Mouse (Mus musculus): ENCODE data around the gene Angptl2. TPM values are rescaled to one million over a fixed set of nuclear protein-coding genes. Genes with fewer than 3 reads are reported as not detected.

The Angptl2 gene
- polyA plus RNA-seq, 1 experiment from 2014 or later, result 33.8 TPM

DNA sequence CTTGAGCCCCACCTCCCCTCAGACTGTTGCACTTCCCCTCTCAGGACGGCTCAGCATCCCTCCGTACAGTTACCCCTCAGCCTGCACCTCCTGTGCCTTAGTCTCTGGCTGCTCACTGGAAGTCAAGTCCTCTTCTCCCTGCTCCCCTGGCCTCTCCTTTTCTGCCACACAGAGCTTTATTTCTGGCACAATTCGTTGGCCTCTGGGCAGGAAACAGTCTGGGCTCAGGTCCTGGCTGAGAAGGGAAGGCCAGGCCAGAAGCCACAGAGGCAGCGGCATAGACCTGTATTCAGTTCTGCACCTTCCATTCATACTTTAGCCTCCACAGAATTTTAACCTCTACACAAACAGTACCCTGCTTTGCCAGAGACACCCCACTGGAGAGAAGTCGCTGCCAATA lies 31.0 kb downstream of the Angptl2 start:
- Histone ChIP-seq H3K27me3 (replicated peaks; ENCODE audit: low read depth, poor library complexity, severe bottlenecking) (no peaks in the 10 kb centered on the region), H3K27ac (replicated peaks) (no peak overlapping the region), H3K4me3 (no peak overlapping the region), H3K4me1 (peaks cover 27% of the 10 kb centered on the region), H3K9me3 (no peaks in the 10 kb centered on the region), H3K36me3 (replicated peaks) (peaks cover 58% of the 10 kb centered on the region)
- 74% methylated on average over 5 of the region's 5 CpGs for WGBS
- DNase-seq (ENCODE audit: low spot score), result no peak

DNA sequence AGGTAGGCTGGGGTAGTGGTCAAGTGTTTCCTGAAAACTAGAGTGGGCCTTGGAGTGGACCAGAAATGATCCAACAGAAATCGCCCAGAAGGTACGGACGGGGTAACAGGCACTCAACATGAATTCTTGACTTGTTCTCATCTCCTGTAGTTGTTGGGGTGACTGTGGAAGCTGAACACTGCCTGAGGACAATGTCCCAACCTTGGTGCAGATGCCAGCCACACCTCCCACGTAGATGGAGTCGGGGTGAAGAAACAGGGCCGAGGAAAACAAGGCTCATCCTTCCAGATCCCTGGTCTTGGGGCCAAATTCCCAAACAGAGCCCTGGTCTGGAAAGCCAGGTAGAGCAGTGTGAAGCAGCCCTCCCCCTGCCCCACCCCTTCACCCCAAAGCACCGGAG lies 32.7 kb downstream of the Angptl2 start:
- peaks cover 41% of the 10 kb centered on the region for H3K36me3 ChIP-seq (replicated peaks)
- H3K27ac ChIP-seq (replicated peaks), result no peak overlapping the region
- peaks cover 39% of the 10 kb centered on the region for H3K4me1 ChIP-seq
- 90% methylated on average over 7 of the region's 7 CpGs for WGBS
- no peak for DNase-seq (ENCODE audit: low spot score)
- no peaks in the 10 kb centered on the region for H3K9me3 ChIP-seq
- H3K4me3 ChIP-seq, result no peak overlapping the region
- H3K27me3 ChIP-seq (replicated peaks; ENCODE audit: low read depth, poor library complexity, severe bottlenecking), result no peaks in the 10 kb centered on the region

DNA sequence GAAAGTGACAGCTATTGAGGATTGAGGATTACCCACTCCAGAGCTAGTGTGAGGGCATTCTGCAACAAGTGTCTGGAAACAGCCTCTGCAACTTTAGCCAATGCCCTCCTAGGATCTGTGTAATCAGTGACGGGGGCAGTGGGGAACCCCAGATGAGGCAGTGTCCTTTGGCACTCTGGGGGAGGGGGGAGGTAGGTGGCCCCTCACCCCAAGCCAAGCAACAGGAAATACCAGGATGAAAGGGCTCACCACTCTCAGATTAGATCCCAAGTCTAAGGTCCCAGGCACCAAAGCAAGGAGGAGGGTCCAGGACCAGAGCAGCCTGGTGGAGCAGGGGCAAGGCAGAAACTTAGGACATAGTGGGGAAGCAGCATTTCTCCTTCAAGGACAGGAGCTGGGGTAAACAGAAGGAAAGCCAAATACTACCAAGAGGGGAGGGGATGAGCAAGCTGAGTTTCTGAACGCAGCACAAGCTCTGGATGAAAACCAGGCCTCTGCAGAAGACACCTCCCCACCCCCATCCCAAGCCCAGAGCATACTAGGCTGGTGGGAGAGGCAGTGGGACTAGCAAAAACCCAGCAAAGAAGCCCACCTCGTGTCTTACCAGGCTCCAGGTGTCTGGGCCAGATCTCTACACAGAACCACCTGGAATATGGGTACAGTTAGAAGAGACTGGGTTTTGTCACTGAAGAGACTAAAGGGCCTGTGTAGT lies 34.2 kb downstream of the Angptl2 start:
- H3K27ac ChIP-seq (replicated peaks), result peak overlapping the region; percentile 66; the same call in 1 of the 2 replicates
- peaks cover 26% of the 10 kb centered on the region for H3K36me3 ChIP-seq (replicated peaks)
- 53% methylated on average over 3 of the region's 3 CpGs for WGBS
- DNase-seq (ENCODE audit: low spot score), result no peak
- peaks cover 50% of the 10 kb centered on the region for H3K4me1 ChIP-seq
- no peak overlapping the region for H3K4me3 ChIP-seq
- no peaks in the 10 kb centered on the region for H3K9me3 ChIP-seq
- H3K27me3 ChIP-seq (replicated peaks; ENCODE audit: low read depth, poor library complexity, severe bottlenecking), result no peaks in the 10 kb centered on the region

DNA sequence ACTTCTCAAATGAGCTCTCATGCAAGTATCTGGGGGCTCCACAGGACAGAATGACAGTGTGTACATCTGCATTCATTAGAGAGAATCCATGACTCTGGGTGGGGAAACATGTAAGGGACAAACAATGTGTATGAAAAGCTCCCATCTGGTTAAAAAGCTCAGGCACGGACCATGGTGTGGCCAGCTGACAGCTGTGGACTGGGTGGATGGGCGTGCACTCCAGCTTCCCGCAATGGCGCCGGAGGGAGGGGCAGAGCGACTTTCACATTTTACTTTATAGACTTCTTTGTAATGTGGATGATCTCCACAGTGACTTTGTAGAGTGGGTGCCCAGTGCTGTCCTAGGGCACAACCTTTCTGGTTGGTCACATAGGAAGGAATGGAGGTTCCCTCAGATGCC lies 36.9 kb downstream of the Angptl2 start:
- peaks cover under 1% of the 10 kb centered on the region; the same call in 1 of the 2 replicates for H3K36me3 ChIP-seq (replicated peaks)
- no peak overlapping the region for H3K27ac ChIP-seq (replicated peaks)
- DNase-seq (ENCODE audit: low spot score), result no peak
- H3K4me1 ChIP-seq, result peaks cover 54% of the 10 kb centered on the region
- no peaks in the 10 kb centered on the region for H3K27me3 ChIP-seq (replicated peaks; ENCODE audit: low read depth, poor library complexity, severe bottlenecking)
- WGBS, result 91% methylated on average over 6 of the region's 6 CpGs
- H3K4me3 ChIP-seq, result no peak overlapping the region
- H3K9me3 ChIP-seq, result no peaks in the 10 kb centered on the region

DNA sequence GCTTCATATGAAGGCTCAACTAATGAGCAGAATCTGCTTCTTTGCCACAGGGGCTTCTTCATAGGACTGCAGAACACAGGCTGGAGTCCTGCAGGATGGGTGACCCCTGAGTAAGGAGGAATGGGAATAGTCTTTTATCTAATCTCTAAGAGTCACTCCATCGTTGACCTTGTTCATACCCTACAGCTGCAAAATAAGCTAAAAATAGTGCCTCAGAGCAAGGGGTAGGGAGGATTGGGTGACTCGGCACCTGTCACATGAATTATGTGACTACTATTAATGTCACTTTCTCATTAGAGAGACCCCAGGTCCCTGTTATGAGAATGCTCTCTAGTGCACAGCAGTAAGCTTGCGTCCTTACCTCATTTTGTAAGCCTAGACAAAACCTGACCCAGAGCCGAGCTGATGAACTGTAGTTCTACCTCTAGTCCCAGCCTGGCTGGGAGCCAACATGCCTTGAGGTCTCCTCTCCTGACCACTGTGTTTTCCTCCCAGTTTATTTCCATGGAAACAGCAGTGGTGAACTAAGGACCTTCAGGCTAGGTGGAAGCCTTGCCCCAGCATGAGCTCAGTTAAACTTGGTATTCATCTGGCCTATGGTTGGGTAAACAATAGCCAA lies 37.8 kb downstream of the Angptl2 start:
- Histone ChIP-seq H3K27me3 (replicated peaks; ENCODE audit: low read depth, poor library complexity, severe bottlenecking) (no peaks in the 10 kb centered on the region), H3K27ac (replicated peaks) (no peak overlapping the region), H3K4me3 (no peak overlapping the region), H3K36me3 (replicated peaks) (no peaks in the 10 kb centered on the region; the same call in 1 of the 2 replicates), H3K4me1 (peaks cover 54% of the 10 kb centered on the region), H3K9me3 (no peaks in the 10 kb centered on the region)
- 82% methylated on average over 4 of the region's 4 CpGs for WGBS
- DNase-seq (ENCODE audit: low spot score), result no peak

DNA sequence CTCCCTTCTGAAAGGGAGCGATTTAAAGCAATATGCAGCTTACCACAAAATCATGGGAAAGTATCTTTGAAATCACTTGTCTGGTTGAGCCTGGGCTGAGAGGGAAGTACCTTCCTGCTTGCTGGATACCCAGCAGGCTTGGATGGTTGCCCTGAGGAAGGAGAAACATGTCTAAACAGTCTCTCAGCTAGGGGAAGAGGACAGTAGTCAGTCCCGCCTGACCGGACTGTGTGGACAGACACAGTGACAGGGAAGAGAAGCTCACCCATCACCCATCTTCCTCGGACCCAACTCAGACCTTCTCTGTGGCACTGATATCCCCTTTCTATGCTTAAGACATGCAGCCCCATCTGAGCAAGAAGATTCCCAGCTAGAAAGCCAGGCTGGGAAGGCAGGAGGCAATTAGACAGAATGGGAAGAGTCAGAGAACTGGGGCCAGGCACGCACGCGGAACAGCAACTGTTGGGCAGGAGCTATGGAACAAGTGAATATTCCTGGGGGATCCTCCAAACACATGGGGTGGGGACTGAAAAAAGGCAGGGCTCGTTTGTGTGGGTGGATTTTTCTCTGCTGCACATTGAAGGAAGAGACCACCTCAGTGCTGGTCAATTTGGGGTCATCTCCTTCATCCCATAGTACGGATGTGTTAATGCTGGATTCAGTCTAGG lies 38.6 kb downstream of the Angptl2 start:
- Histone ChIP-seq H3K27ac (replicated peaks) (no peak overlapping the region), H3K36me3 (replicated peaks) (no peaks in the 10 kb centered on the region), H3K4me1 (peaks cover 51% of the 10 kb centered on the region), H3K4me3 (no peak overlapping the region), H3K9me3 (no peaks in the 10 kb centered on the region), H3K27me3 (replicated peaks; ENCODE audit: low read depth, poor library complexity, severe bottlenecking) (no peaks in the 10 kb centered on the region)
- 89% methylated on average over 9 of the region's 9 CpGs for WGBS
- DNase-seq (ENCODE audit: low spot score), result no peak

DNA sequence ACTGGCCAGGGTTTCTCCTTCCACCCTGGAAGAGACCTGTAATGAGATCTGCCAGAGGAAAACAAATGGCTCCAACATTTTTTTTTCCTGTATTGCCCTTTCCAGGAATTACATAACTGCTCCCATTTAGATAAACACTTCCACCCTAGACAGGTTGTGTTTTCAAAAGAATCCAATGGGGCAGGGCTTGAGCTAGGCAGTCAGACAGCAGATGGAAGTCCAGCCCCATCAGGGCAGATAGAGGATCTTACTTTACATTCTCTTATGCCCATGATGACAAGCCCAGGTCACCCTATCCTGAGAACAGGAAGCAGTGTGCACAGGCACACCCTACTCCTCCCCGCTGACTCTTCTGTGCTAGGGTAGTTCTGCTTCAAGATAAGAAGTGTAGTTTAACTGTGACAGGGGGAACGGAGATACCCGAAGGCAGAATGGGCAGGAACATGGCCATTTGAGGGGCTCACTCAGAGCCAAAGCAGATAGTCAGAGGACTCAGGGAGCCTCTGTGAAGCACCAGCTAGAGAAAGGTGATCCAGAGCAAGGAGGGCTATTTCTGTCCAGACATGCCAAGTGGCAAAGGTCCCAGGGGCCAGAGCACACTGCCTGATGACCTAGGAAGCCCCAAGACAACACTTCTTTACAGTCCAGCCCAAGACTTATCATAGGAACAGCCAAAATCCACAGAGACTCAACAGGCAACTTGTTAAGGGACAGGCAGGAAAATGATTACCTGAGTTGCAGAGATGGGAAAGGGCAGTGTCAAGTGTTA lies 41.1 kb downstream of the Angptl2 start:
- H3K9me3 ChIP-seq, result no peaks in the 10 kb centered on the region
- no peaks in the 10 kb centered on the region for H3K36me3 ChIP-seq (replicated peaks)
- no peaks in the 10 kb centered on the region for H3K27me3 ChIP-seq (replicated peaks; ENCODE audit: low read depth, poor library complexity, severe bottlenecking)
- no peak overlapping the region for H3K27ac ChIP-seq (replicated peaks)
- H3K4me3 ChIP-seq, result no peak overlapping the region
- WGBS, result 92% methylated on average over 3 of the region's 3 CpGs
- no peak for DNase-seq (ENCODE audit: low spot score)
- peaks cover 26% of the 10 kb centered on the region for H3K4me1 ChIP-seq

DNA sequence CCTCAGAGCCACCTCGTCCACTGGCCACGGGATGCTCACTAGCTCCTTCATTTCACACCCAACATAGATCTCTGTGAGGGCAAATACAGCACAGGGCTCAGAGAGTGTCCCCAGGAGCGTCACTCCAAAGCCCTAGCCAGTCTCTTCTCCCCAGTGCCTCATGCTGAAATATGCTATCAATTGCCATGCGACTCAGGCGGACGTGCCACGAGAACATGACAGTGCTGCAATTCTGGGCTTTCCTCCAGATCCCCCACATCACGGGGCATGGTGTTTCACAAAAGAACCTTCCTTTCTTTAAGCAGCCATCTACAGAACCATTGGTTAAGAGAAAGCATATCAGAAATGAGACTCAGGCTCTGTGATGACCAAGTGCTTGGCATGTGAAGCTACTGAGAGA lies 44.9 kb downstream of the Angptl2 start:
- no peak overlapping the region for H3K27ac ChIP-seq (replicated peaks)
- peaks cover 18% of the 10 kb centered on the region for H3K4me1 ChIP-seq
- no peaks in the 10 kb centered on the region for H3K27me3 ChIP-seq (replicated peaks; ENCODE audit: low read depth, poor library complexity, severe bottlenecking)
- 89% methylated on average over 8 of the region's 8 CpGs for WGBS
- H3K36me3 ChIP-seq (replicated peaks), result no peaks in the 10 kb centered on the region
- no peaks in the 10 kb centered on the region for H3K9me3 ChIP-seq
- no peak for DNase-seq (ENCODE audit: low spot score)
- H3K4me3 ChIP-seq, result no peak overlapping the region

DNA sequence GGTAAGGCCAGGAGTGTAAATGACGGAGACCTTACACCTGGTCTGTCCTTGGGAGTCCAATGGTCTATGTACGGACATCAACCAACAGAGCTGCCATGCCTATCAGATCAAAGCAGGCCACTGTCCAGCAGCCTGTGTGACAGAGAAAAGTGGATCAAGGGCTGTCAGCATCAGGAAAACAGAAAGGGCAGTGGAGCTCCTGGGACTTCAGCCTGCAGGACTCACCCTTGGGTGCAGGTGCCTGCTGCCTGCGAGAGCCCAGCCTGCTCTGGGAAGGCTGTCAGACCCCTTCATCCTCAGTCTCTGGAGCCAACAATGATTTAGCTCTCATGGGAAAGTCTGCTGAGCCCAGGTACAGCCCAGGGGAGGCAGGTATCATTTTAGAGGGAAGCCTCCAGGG lies 45.6 kb downstream of the Angptl2 start:
- no peak for DNase-seq (ENCODE audit: low spot score)
- Histone ChIP-seq H3K4me1 (peaks cover 21% of the 10 kb centered on the region), H3K36me3 (replicated peaks) (no peaks in the 10 kb centered on the region), H3K4me3 (no peak overlapping the region), H3K9me3 (no peaks in the 10 kb centered on the region), H3K27me3 (replicated peaks; ENCODE audit: low read depth, poor library complexity, severe bottlenecking) (no peaks in the 10 kb centered on the region), H3K27ac (replicated peaks) (no peak overlapping the region)
- 88% methylated on average over 3 of the region's 3 CpGs for WGBS

DNA sequence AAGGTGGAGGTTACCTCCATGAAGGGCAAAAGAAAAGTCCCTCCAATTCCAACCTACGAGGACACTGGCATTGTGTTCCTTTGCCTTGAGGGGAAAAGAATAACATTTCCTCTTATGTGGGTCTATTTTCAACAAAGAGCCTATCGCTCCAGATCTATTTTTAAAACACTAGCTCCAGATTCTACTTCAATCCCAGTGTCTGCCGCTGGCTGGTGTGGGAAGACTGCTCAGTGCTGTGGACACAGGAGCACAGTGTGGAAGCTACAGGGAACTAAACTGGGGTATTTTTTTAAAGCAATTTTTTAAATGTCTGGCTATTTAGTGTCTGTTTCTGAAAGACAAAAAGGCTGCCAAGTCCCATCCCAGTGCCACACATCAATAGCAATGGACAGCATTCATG lies 49.9 kb downstream of the Angptl2 start:
- no peak for DNase-seq (ENCODE audit: low spot score)
- Histone ChIP-seq H3K4me3 (no peak overlapping the region), H3K27me3 (replicated peaks; ENCODE audit: low read depth, poor library complexity, severe bottlenecking) (no peaks in the 10 kb centered on the region), H3K27ac (replicated peaks) (no peak overlapping the region), H3K4me1 (peaks cover 24% of the 10 kb centered on the region), H3K9me3 (no peaks in the 10 kb centered on the region), H3K36me3 (replicated peaks) (no peaks in the 10 kb centered on the region)
- WGBS, result 70% methylated on average over 3 of the region's 3 CpGs

DNA sequence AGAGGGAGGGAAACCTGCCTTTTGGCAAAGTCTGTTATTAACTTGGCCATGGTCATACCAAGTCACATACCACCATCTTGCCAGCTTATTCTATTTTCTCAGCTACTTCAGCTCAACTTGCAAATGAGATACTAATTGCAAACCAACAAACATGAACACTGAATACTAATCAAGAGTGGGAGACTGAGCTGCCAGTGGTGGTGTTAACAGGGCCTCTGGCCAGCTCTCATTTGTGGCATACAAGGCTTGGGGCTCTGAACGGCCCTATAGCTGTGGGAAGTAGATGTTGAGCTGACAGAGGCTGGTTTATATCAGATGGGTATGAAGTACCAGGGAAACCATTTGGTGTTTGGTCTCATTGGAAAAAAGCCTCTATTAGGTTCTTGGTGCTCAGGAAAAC lies 51.2 kb downstream of the Angptl2 start:
- H3K27me3 ChIP-seq (replicated peaks; ENCODE audit: low read depth, poor library complexity, severe bottlenecking), result no peaks in the 10 kb centered on the region
- no peaks in the 10 kb centered on the region for H3K9me3 ChIP-seq
- 83% methylated on average over 1 of the region's 1 CpGs for WGBS
- H3K36me3 ChIP-seq (replicated peaks), result no peaks in the 10 kb centered on the region
- H3K27ac ChIP-seq (replicated peaks), result no peak overlapping the region
- peaks cover 30% of the 10 kb centered on the region for H3K4me1 ChIP-seq
- H3K4me3 ChIP-seq, result no peak overlapping the region
- DNase-seq (ENCODE audit: low spot score), result no peak

DNA sequence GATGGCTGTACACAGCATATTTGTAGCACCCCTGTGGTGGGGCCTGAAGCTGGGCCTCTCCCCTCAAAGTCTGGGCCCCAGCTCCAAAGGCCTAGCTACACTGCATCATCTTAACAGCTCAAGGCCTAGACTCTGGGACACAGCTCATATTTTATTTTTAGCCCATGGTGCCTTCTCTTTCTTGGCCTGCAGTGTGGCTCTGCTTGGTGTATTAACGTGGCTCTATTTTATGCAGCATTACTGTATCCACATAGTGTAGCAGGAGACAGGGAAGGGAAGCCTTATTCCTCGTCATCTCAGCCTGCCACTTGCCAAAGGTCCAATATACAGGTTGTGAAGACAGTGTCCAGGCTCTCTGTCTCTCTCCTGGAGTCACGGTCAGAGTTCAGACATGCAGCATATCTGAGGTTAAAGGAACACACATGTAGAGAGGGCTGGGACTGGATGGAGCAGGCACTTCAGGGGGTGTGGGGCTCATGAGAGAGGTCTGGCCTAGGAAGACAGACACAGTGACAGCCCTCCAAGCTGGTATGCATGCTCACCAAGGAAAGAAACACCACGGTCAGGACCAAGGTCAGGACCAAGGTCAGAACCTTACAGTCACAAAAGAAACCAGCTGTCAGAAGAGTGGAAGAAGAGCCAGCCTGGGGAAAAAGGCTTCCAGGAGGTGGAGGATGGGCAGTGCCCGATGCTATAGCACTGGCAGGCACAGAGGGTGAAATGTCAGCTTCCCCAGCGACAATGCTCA lies 52.7 kb downstream of the Angptl2 start:
- no peak for DNase-seq (ENCODE audit: low spot score)
- H3K4me1 ChIP-seq, result peaks cover 33% of the 10 kb centered on the region

More for the DNA sequence above, 52.7 kb downstream of the Angptl2 start:
- 74% methylated on average over 6 of the region's 6 CpGs for WGBS
- Histone ChIP-seq H3K36me3 (replicated peaks) (no peaks in the 10 kb centered on the region), H3K27ac (replicated peaks) (no peak overlapping the region), H3K27me3 (replicated peaks; ENCODE audit: low read depth, poor library complexity, severe bottlenecking) (no peaks in the 10 kb centered on the region), H3K4me3 (no peak overlapping the region), H3K9me3 (no peaks in the 10 kb centered on the region)
